Mouse (Mus musculus) gastrocnemius, postnatal 14 days (tissue): ENCODE measurements around the gene Plxna4. TPM values are rescaled to one million over a fixed set of nuclear protein-coding genes. Genes with fewer than 3 reads are reported as not detected.
A peak's percentile ranks its signal among the peaks of the same experiment; 100 is the strongest.

Source experiments
- DNase-seq: peaks from one replicate; pipeline ENCODE4 v3.0.0; 2021; ENCODE audit warnings: mixed read lengths
- intact Hi-C: fragments of 180-260 bp; cut with DNase I; formaldehyde crosslinking; loops from one replicate; pipeline ENCODE4 v1.15.1; 2025; ENCODE audit warnings: low total_unique reads
- total RNA-seq, 2 experiments: library from RNA; stranded (reverse); gene quantifications; 2 replicates each; pipeline ENCODE4 v1.2.3; 2021

The Plxna4 gene
- total RNA-seq, 2 experiments from 2014 or later: 2.8 to 3.4 TPM

DNA sequence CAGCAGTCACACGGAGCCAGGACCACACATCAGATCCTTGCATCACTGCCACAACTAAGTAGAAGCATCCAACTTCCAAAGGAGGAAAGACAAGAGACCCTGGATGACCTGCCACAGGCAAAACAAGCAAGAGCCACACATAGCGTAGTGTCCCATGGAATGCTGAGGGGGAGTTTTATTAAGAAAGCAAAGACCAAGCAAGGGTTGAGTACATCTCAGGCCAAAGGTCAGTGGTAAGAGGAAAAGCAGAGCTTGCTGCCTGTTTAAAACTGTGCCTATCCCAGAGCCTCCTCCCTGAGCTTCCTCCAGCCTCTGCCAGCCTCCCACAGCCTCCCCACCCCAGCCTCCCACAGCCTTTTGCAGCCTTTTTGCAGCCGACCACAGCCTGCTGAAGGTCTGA is 100.9 kb downstream of the Plxna4 start:
- DNase-seq: no peak
- intact Hi-C loops: no loop called here

DNA sequence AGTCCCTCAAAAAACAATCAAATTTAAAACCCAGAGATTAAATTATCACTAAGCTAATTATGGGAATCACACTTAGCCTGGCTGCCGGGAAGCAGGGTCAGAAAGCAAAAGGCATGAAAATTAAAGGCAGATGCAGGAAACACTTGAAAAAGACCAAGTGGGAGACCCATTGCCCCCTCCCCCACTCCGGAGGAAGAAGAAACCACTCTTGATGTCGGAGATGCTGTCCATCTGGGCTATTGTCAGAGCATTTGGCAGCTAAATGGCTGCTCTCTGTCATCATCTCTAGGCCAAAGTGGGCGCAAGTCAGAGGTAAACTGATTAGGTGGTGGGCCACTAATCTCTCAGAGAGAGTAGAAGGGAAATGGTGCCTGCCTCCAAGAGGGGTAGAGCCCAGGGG is 105.5 kb downstream of the Plxna4 start:
- intact Hi-C loops: no loop called here
- no peak for DNase-seq

DNA sequence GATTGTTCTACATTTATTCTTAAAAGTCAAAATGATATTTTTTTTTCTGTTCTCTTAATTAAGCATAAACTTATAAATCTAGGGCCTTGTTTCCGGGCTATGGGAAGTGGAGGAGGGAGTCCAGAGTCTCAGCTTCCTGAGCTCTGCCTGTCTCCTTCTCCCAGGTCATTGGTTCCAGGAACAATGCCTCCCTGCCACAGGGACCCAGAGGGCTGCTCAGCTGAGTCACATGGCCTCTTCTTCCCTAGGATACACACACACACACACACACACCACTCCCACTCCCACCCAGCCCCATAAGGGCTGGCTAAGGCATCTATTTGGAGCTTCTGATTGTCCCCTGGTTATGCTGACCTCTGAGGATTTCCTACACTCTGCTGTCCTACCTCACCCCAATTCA is 107.3 kb downstream of the Plxna4 start:
- no peak for DNase-seq
- intact Hi-C loops: no loop called here

DNA sequence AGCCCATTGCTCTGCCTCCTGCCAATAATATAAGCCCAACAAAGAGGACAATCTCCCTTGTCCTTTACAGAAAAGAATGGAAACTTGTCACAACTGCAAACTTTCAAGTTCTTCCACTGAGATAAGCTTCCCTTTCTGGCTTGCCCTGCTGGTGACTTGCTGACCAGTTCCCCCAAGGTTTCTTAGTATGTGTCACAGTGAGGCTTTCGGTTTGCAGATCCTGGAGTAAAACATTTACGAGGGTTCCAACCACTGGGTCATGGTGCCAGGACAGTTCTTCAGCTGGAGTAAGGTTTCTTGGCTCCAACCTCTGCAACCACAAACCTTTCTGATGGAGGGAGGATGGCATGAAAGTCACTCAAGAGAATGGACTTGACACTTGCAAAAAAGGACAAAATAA is 108.2 kb downstream of the Plxna4 start:
- peak; percentile 16 for DNase-seq
- intact Hi-C loops: no loop called here

DNA sequence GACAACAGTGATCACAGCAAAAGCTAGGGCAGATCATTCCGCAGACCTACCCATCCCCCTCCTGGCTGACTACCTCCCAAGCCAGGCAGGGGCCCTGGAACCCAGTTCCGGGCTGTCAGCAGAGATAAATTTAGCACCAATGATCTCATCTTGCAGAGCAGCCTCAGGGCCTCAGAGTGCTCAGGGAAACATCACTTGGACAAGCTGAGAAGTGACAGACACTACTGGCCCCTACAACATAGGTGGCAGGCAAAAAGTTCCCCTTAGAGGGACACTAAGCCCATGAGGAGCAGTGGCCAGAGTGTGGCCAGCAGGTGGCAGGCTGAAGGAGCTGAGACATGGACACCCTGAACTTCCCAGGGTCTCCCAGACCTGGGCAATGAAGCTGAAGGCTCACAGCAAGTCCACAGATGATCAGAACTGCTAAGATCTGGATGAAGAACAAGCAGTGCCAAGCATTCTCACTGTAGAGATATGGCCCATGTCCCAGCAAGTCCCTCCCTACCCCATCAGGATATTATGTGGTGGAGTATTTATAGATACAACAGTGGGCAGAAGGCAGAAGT is 108.7 kb downstream of the Plxna4 start:
- intact Hi-C loops: no loop called here
- peak; percentile 74 for DNase-seq

DNA sequence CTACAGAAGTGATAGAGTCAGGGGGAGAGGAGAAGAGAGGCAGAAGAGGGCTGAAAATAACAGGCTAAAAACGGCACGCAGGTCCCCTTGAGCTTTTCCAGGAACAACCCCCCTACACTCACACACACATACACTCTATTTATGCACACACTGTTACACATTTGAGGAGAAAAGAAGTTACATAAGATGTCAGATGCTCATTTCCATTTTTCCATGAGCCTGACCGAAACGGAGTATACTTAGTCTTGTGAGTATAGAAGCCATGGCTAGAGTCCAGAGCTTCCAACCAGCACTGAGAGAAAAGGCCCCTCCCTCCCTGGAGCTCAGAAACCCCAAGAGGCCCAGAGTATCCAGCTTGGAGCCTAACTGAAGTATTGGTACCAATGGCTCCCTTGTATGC is 112.0 kb downstream of the Plxna4 start:
- no peak for DNase-seq
- intact Hi-C loops: no loop called here

DNA sequence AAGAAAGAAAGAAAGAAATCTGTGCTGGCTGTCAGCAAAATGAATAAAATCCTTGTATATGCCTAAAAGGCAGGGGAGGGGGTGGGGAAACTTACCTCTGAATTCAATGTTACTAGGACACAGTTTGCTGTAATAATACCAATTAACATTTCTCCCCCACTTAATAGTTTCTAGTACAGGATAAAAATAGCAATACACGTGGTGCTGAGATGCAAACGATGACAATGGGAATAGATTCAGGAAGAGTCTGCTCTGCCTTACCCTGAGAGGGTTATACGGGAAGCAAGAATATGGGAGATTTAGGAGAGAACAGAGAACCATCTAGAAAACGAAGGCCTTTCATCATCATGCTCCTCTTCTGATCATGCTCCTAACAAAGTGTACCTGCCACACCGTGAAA is 115.9 kb downstream of the Plxna4 start:
- intact Hi-C loops: no loop called here
- no peak for DNase-seq

DNA sequence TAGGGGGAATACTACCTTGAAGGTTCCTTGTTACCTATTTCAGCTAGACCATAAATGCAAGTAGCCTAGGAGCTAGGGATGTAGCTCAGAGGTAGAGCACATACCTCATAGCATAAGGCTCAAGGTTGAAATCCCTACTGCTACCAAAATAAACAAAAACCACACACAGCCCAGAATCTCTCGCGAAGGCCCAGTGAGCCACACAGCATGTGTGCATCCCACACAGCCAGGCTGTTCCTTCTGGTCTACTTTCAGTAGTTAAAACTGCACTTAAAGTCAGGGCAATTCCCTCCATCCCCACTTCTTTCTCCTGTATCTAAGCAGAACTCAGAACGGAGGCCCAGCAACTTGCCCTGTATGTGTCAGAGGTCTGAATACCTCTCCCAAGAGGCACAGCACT is 116.4 kb downstream of the Plxna4 start:
- DNase-seq: no peak
- intact Hi-C loops: no loop called here

DNA sequence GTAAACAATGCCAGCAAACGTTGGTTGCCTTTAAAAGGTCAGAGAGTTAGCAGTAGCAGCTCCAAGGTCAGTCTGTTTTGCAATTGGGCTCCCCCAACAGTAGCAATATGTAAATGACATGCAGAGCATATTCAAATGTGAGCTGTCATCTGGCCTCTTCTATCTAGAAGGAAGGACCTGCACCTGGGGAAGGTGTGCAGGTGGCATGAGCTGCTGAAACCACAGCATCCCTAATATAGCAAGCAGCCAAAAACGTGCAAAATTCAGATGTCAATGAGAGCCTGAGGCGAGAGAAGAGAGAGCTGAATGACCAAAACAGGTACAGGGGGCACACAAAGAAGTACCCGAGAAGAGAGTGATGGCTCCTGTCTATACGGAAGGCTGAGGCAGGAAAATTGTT is 118.8 kb downstream of the Plxna4 start:
- no peak for DNase-seq
- intact Hi-C loops: no loop called here

DNA sequence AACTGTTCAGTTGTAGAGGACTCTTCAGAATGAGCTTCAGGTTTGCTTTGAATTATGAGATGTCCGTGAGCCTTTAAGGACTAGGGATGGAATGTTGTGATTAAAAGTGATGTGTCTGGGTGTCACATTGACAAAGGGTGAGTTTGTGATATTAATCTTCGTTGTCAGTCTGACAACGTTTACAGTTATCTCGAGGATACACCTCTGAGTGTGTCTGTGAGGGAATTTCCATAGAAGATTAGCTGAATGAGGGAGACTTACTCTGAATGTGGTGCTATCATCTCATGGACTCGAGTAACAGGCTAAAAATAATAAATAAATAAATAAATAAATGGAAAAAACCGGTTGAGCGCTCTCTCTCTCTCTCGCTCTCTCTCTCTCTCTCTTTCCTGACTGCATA is 122.9 kb downstream of the Plxna4 start:
- intact Hi-C loops: no loop called here

DNA sequence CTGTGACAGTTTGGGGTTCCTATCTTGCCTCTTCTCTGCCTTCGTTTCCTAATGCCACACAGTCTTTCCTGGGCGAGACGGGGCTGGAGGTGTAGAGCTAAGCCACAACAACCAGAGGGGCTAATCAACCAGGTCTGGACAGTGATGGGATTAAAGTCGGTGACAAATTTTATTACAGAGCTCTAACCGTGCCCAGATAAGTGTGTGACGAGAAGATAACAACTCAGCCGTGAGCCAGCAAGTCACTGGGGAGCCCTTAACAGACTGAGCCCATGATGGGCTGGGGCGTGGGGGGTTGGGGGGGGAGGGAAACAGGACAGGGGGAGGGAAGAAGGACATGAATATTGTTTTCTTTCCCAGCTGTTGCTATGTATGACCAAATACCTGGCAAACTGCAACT is 123.4 kb downstream of the Plxna4 start:
- DNase-seq: no peak
- intact Hi-C loops: no loop called here

More for the DNA sequence above, 122.9 kb downstream of the Plxna4 start:
- DNase-seq: no peak

DNA sequence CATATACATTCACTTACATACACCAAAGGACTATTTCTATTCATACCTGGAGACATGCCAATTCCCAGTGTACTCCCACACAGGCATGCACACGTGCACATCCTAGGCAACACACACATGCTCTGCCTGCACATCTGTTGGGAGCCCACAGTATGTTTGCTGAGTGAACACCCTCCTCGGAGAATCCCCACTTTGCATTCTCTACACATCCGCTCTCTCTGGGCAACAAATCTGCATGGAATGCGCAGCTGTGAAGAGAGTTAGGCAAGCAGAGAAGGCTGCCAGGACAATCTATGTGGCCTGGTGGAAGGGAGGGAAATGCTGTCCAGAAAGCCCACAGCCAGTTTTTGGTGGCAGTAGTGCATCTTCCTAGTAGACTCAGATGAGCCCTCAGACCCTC is 123.9 kb downstream of the Plxna4 start:
- DNase-seq: peak; percentile 15
- intact Hi-C loops: no loop called here

DNA sequence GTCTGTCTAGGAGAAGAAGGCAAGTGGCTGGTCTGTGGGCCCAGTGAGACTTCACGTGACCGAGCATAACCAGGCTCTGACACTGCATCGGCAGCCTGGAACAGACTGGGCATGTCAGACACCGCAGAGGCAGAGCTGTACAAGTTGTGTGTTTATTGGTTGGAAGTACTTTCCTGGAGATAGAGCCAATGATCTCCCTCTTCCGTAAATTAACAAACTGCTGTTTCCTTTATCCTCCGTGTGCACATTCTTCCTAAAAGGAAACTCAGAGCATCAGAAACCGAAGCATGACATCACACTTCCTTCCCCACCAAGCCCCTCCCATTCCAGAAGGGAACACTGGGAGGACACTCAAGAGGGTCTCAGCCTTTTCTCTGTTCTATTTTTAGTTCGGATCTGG is 127.6 kb downstream of the Plxna4 start:
- DNase-seq: no peak
- intact Hi-C loops: no loop called here

DNA sequence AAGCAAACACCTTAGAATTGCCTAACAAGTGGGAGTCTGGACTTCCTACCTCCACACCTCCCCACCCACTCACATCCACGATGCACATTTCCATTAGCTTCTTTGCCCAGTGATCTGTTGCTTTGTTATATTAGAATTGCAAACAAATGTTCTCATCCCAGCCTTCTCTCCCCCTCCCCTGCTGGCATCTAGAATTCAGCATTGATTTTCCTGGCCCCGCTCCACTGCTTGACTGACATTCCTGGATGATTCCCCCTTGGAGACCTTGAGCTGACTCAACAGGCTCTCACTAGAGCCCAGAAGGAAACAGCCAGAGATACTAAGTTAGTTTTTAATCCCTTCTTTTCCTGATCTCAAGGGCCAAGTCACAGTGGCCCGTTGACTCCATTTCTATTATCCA is 131.4 kb downstream of the Plxna4 start:
- intact Hi-C loops: no loop called here
- no peak for DNase-seq

DNA sequence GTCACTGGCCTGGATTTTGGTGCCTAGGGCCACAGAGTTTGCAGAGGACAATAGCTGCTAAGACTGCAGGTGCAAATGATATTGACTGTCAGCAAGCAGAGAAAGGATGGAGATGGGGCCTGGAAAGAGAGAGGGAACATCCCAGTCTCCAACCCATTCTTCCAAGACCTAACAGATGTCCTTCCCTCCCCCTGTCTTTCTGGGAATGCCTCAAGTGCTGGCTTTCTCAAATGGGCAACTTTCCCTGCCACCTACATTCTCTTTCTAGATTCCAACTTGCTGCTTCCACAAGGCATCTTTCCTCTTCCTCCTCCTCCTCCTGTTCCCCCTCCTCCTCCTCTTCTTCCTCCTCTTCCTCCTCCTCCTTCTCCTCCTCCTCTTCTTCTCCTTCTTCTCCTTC is 136.1 kb downstream of the Plxna4 start:
- intact Hi-C loops: no loop called here
- no peak for DNase-seq

DNA sequence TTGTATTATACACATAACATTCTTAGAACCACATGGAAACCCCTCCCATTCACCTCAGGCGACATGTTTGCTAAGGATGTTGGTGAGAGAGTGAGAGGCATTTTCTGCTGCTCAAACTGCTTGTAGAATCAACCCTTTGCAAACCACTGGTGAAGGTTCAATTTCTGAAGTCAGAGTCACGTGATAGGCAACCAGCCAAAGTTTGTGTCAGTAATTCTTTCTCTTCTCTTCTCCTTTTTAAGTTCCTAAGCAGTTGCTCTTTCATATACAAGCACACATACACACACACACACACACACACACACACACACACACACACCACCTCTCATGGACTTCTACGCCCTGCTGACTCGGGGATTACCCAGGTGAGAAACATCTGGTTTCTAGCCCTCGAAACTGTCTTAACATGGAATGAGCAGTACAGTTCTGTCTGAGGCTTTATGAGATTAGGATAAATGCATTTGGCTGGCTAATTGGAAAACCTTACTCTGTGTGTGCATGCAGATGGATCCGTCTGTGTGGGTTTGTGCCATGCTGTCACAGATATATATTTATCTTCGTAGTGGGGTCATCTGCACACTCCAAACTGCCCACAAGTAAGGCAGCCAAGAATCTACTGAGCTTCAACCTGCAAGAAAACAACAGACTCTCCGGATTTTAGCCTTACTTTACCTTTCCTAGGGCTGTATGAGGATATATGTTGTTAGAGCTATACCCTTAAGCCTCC is 138.6 kb downstream of the Plxna4 start:
- intact Hi-C loops: no loop called here

DNA sequence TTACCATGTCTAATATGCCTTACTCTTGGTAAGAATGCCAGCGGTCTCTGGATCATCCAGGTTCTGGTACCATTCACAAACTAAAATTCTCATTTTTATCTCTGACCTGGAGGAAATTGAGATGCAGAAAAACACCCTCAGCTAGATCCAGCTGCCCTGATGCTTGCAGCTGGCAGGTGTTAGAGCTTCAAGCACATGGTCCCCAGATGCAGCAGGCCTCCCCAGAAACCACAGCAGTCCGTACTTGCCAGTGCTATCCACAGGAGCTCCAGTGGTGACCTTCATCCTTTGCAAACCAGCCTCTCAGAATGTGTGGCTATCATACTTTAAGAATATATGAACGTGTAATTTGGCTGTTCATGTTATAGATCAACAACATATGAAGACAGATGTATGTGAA is 139.2 kb downstream of the Plxna4 start:
- intact Hi-C loops: no loop called here
- no peak for DNase-seq

More for the DNA sequence above, 138.6 kb downstream of the Plxna4 start:
- DNase-seq: no peak

DNA sequence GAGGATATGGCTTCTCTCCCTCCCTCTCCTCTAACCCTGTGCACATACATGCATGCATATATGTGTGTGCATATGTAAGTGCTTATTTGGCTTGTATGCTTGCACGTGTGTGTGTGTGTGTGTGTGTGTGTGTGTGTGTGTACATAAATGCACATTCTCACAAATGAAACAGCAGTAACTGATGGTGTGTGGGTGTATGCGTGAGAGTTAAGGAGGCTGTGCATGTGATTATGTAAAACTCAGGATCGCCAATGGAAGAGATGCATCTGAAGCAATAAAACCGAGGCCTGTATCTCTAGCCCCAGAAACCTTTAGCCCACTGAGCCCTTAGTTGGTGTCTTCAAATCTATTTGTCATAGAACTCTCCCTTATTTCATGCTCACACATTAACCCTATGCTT is 141.7 kb downstream of the Plxna4 start:
- intact Hi-C loops: no loop called here
- DNase-seq: no peak

DNA sequence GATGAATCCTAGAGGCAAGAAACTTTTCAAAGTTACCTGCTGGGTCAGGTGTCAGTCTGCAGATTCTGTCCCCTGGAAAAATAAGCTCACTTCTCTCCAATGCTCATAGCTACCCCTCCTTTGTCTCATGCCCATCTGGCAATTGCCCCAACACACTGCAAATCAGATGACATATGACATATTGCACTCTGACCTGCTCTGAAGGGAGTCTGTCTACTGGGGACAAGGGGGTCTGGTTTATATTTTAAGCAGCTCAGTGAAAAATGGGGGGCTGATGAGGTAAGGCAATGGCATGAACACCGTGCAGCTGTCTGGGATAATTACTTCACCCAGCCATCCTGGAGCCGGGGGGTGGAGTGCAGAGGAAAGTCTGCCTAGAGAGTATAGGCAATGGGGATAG is 142.7 kb downstream of the Plxna4 start:
- intact Hi-C loops: no loop called here
- no peak for DNase-seq

DNA sequence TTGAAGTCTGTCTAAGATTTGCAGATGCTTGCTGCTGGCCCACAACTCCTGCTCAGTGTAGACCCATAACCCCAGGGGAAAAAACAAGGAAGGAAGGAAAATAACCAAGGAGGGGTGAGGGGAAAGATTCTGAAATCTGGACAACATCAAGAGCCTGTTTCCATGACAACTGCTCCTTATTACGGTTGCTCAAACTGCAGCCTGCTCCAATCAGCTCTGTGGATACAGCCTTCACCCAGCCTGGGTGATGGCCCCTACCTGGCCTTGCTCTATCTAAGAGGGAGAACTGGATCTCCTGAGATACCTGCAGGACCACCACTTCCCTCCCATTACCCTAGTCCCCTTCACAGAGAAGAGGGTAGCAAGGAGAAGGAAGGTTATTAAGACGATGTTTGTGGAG is 143.6 kb downstream of the Plxna4 start:
- DNase-seq: no peak
- intact Hi-C loops: no loop called here

DNA sequence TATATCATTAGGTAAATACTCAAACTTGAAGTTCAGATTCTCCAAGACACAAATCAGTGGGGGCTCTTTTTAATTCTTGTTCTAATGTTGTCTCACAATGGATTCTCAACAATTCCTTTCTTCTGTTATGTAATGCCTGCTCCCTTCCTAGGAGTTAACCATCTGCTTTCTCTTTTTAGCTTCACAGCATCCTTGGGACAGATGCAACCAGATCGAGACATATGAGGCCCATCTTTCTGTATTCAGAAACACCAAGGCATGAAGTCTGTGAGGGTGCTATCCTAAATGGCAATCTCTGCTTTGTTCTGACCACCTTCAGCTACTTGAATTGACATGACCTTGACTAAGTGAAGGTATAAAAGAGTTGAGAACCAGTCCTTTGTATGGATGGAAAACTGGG is 144.3 kb downstream of the Plxna4 start:
- intact Hi-C loops: no loop called here
- no peak for DNase-seq

DNA sequence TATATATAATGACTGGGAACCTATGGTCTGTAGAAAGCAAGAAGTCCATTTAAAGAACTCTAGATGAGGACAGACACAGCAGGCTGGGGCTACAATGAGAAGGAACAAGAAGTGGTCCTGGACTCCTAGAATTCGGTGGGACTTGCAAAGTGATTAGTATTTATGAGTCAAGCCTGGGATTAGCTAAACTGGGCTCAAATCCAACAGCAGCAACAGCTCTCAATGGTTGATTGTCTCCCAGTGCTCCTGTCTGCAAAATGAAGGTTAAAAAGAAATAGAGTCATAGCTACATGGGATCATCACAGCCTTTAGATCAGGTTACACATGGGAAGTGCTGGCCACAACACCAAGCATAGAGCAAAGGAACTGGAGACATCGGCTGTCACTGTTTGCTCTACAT is 148.6 kb downstream of the Plxna4 start:
- no peak for DNase-seq
- intact Hi-C loops: no loop called here
